Mouse (Mus musculus) embryonic facial prominence, embryonic 11.5 days (tissue): ENCODE results near the gene Grcc10. TPM values are rescaled to one million over a fixed set of nuclear protein-coding genes. Genes with fewer than 3 reads are reported as not detected.

Source experiments
- ATAC-seq: fragments of 200-750 bp; cut with Nextera tagmentation; replicated peaks from 2 replicates; pipeline ENCODE4 v1.8.0; 2017; ENCODE audit warnings: low read depth; ENCODE audit not compliant: insufficient number of reproducible peaks, low FRiP score, low TSS enrichment
- DNase-seq: peaks from one replicate; pipeline ENCODE4 v3.0.0-alpha.2; 2015; ENCODE audit warnings: low spot score
- H3K27ac ChIP-seq: fragments of 300-500 bp; sonication (generic); replicated peaks from 2 replicates; pipeline ENCODE4 v1.5.1; 2014; ENCODE audit warnings: mild to moderate bottlenecking, low read depth, low read length, control low read depth
- H3K27me3 ChIP-seq: fragments of 300-500 bp; sonication (generic); 2 replicates; pipeline ENCODE4 v1.6.1; 2014; ENCODE audit warnings: mild to moderate bottlenecking, low read length, moderate library complexity, mixed read lengths; ENCODE audit not compliant: control insufficient read depth, insufficient read depth
- H3K36me3 ChIP-seq: fragments of 300-500 bp; sonication (generic); replicated peaks from 2 replicates; pipeline ENCODE4 v1.6.1; 2014; ENCODE audit warnings: low read depth, mild to moderate bottlenecking, low read length, moderate library complexity, mixed read lengths; ENCODE audit not compliant: control insufficient read depth, insufficient read depth
- H3K4me1 ChIP-seq: fragments of 300-500 bp; sonication (generic); 2 replicates; pipeline ENCODE4 v1.6.1; 2014; ENCODE audit warnings: low read length, mixed read lengths; ENCODE audit not compliant: control insufficient read depth, insufficient read depth
- H3K4me2 ChIP-seq: fragments of 300-500 bp; sonication (generic); 2 replicates; pipeline ENCODE4 v1.6.1; 2014; ENCODE audit warnings: low read depth, mild to moderate bottlenecking, control low read depth, low read length, moderate library complexity
- H3K4me3 ChIP-seq: fragments of 300-500 bp; sonication (generic); 2 replicates; pipeline ENCODE4 v1.5.1; 2014; ENCODE audit warnings: low read depth, low read length, control low read depth
- H3K9ac ChIP-seq: fragments of 300-500 bp; sonication (generic); replicated peaks from 2 replicates; pipeline ENCODE4 v1.6.1; 2014; ENCODE audit warnings: mild to moderate bottlenecking, control low read depth, low read length
- H3K9me3 ChIP-seq: fragments of 300-500 bp; sonication (generic); replicated peaks from 2 replicates; pipeline ENCODE4 v1.6.1; 2016; ENCODE audit warnings: mild to moderate bottlenecking, low read length, inconsistent platforms, mixed read lengths; ENCODE audit not compliant: control insufficient read depth
- WGBS: fragments of 180-500 bp; shearing (Covaris S2); extraction: QIAGEN DNeasy Blood & Tissue Kit; methylation state at CpG from one replicate; pipeline ENCODE4 v1.1.7; 2014; 5-methylcytosine and 5-hydroxymethylcytosine counted together
- polyA plus RNA-seq: library from polyadenylated mRNA; unstranded; fragments of >200 nt; fragmentation: Nextera tagmentation; extraction: Ambion mirVana; gene quantifications from 2 replicates; pipeline ENCODE4 v1.2.1, GENCODE M21; 2014

The Grcc10 gene
- polyA plus RNA-seq, 1 experiment from 2014 or later, result 518 TPM

GRCm38 (mm10) chr6:124744755-124745321, 3.7 kb upstream of the Grcc10 start:
- H3K9ac ChIP-seq, result peak overlapping the region; percentile 78
- 71% methylated on average over 26 of the region's 26 CpGs for WGBS
- DNase-seq (no peak), ATAC-seq (peak; percentile 0; the same call in 1 of the 2 replicates)
- H3K4me2 ChIP-seq, result peak overlapping the region; percentile 27; the same call in 1 of the 2 replicates
- H3K36me3 ChIP-seq, result peaks cover 7% of the 10 kb centered on the region
- peak overlapping the region; percentile 46 for H3K4me3 ChIP-seq
- no peaks in the 10 kb centered on the region for H3K9me3 ChIP-seq
- peak overlapping the region; percentile 78 for H3K27ac ChIP-seq
- H3K4me1 ChIP-seq, result peaks cover 5% of the 10 kb centered on the region; the same call in 1 of the 2 replicates
- H3K27me3 ChIP-seq, result no peaks in the 10 kb centered on the region

- Histone ChIP-seq H3K9me3 (no peaks in the 10 kb centered on the region), H3K4me1 (peaks cover 5% of the 10 kb centered on the region; the same call in 1 of the 2 replicates), H3K4me2 (no peak overlapping the region), H3K36me3 (peaks cover 7% of the 10 kb centered on the region), H3K27ac (no peak overlapping the region), H3K4me3 (no peak overlapping the region), H3K27me3 (no peaks in the 10 kb centered on the region), H3K9ac (no peak overlapping the region)
- ATAC-seq (no peak), DNase-seq (no peak)
- 90% methylated on average over 8 of the region's 8 CpGs for WGBS
Observed at GRCm38 (mm10) chr6:124743647-124744046, 2.5 kb upstream of the Grcc10 start.

DNA sequence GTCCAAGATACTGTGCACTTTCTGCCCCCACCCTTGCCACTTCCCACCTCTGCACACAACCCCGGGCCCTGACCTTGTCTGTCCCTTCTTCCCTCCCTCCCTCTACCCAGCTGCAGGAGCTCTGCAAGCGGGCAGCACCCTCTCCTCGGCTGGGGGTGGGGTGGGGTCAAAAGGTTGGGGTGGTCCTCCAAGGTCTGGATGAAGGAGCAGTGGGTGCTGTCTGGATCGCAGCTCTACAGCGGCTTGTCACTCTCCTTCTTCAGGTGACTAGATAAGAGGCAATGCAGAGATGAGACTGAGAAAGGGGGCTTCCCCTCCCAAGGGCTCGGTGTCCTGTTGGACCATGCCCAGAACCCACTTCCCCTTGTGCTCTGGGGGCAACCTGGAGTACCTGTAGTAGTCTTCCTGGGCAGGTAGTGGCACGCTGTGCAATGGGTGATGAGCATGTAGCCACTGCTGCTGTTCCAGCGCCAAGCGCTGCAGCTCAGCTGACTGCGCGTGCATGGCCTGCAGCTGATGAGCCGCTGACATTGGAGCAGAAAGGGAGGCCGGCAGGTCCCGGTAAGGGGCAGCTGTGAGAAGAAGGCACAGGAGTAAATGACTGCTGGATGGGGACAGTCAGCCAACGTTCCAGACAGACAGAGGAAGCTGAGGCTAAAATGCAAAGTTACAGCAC, 1.8 kb upstream of the Grcc10 start:
- DNase-seq (no peak), ATAC-seq (no peak)
- 87% methylated on average over 15 of the region's 15 CpGs for WGBS
- Histone ChIP-seq H3K4me1 (peaks cover 5% of the 10 kb centered on the region; the same call in 1 of the 2 replicates), H3K9ac (no peak overlapping the region), H3K9me3 (no peaks in the 10 kb centered on the region), H3K27me3 (no peaks in the 10 kb centered on the region), H3K4me2 (no peak overlapping the region), H3K27ac (no peak overlapping the region), H3K36me3 (peaks cover 7% of the 10 kb centered on the region), H3K4me3 (0 out of 2 replicates have a peak overlapping the region, but pooled peaks have one; percentile 3)

DNA sequence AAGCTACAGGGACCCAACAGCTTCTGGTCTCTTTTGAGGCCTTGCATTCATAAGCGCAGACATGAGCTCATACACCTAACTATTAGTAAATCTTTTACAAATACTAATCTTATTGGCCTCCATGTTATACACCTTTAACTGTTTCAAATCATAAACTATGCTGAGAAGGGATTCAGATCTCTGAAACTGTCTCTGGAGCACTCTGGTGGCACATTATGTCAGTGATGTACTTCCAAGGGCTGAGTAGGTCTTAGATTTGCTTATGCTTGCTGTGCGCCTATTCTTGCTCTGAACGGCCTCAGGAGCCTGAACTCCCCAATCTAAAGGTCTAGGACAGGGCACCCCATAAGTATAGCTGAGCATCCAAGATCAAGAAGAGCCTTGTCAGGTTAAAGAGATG, 668 bp upstream of the Grcc10 start:
- no peak overlapping the region for H3K4me3 ChIP-seq
- H3K9me3 ChIP-seq, result no peaks in the 10 kb centered on the region
- H3K4me2 ChIP-seq, result peak overlapping the region; percentile 74
- no peaks in the 10 kb centered on the region for H3K27me3 ChIP-seq
- WGBS, result 78% methylated on average over 3 of the region's 3 CpGs
- peaks cover 4% of the 10 kb centered on the region for H3K36me3 ChIP-seq
- peak overlapping the region; percentile 71 for H3K9ac ChIP-seq
- ATAC-seq (no peak), DNase-seq (no peak)
- H3K27ac ChIP-seq, result peak overlapping the region; percentile 98
- peaks cover 5% of the 10 kb centered on the region; the same call in 1 of the 2 replicates for H3K4me1 ChIP-seq

GRCm38 (mm10) chr6:124740211-124740887, 825 bp downstream of the Grcc10 start:
- Histone ChIP-seq H3K27ac (peak overlapping the region; percentile 98), H3K9me3 (no peaks in the 10 kb centered on the region), H3K27me3 (no peaks in the 10 kb centered on the region), H3K9ac (peak overlapping the region; percentile 71), H3K4me1 (no peaks in the 10 kb centered on the region), H3K4me3 (peak overlapping the region; percentile 40), H3K4me2 (peak overlapping the region; percentile 74), H3K36me3 (peaks cover 4% of the 10 kb centered on the region)
- under 1% methylated on average over 29 of the region's 29 CpGs for WGBS
- ATAC-seq (peak; percentile 9), DNase-seq (peak; percentile 70)

DNA sequence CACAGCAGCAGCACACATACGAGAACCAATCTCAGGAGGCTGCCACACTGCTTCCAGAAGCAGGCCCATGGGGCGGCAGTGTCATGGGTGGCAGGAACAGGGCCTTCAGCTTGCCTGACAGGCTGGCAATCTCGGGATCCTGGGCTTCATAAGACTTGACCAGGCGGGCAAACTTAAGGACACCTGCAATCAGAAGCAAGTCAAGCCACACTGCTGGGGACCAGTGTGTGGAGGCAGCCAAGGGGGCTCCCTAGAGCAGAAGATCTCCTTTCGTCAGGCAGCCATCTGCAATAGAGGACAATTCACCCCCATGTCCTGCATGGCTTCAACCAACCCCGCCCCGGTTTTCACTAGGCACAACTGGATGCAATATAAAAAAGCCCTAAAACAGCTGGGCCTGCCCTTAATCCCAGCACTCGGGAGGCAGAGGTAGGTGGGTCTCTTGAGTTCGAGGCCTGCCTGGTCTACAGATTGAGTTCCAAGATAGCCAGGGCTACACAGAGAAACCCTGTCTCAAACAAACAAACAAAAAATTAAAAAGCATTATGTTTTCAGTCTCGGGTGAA, 1.9 kb downstream of the Grcc10 start:
- H3K4me3 ChIP-seq, result no peak overlapping the region
- ATAC-seq, result no peak
- H3K27ac ChIP-seq, result no peak overlapping the region
- 82% methylated on average over 10 of the region's 10 CpGs for WGBS
- H3K9ac ChIP-seq, result no peak overlapping the region
- H3K27me3 ChIP-seq, result no peaks in the 10 kb centered on the region
- peaks cover 4% of the 10 kb centered on the region; the same call in 1 of the 2 replicates for H3K36me3 ChIP-seq
- no peaks in the 10 kb centered on the region for H3K4me1 ChIP-seq
- no peak for DNase-seq
- H3K9me3 ChIP-seq, result no peaks in the 10 kb centered on the region
- no peak overlapping the region for H3K4me2 ChIP-seq

DNA sequence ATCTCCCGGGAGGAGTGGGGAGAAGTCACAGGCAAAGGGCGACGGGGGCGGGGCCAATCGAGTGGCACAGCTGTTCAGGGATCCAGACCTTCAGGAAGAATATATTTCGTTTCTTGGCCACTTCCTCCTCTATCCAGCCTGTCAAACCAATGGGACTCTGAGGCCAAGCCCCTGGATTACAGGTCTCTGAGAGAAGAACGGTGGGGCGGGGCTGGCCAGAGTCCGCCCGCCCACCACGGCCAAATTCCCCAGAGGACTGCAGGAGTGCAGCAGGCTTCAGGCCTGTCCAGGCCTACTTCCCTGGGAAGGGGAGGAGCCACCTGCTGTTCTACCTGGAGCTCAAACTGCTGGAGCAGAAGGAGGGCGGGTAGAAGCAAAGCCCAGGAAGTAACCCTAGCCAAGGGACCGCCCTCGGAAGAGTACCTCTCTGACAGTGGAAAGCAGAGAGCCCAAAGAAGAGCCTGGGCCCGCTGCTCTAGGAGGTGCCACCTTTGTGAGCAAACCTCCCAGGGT, 2.6 kb downstream of the Grcc10 start, which contains the start of gene Ptpn6:
TSS of gene Ptpn6 (minus strand) at position 204 of the 513 bp plus-strand sequence.
- peaks cover 4% of the 10 kb centered on the region; the same call in 1 of the 2 replicates for H3K36me3 ChIP-seq
- H3K9me3 ChIP-seq, result no peaks in the 10 kb centered on the region
- DNase-seq (peak; percentile 60), ATAC-seq (peak; percentile 14; the same call in 1 of the 2 replicates)
- H3K9ac ChIP-seq, result no peak within 1 kb of the TSS; the same call in 1 of the 2 replicates
- no peak within 1 kb of the TSS for H3K4me3 ChIP-seq
- WGBS, result 24% methylated on average over 15 of the region's 15 CpGs
- no peaks in the 10 kb centered on the region for H3K4me1 ChIP-seq
- no peak within 1 kb of the TSS for H3K27ac ChIP-seq
- H3K4me2 ChIP-seq, result no peak within 1 kb of the TSS
- H3K27me3 ChIP-seq, result no peaks in the 10 kb centered on the region
